Mouse (Mus musculus): ENCODE measurements around the gene Lmln. TPM values are rescaled to one million over a fixed set of nuclear protein-coding genes. Genes with fewer than 3 reads are reported as not detected.

Lmln gene
- total and polyA plus RNA-seq, 3 experiments = 1.5 to 3.2 (median 2.6) TPM

GRCm38 (mm10) chr16:33074967-33075366 is 12.6 kb downstream of the Lmln start:
- in situ Hi-C loops (cut with MboI; ENCODE audit: low pct_ligation_motif_present, low pct_unique_long_range_greater_than_20kb, low sequenced_read_pairs) = no loop called here
- Histone ChIP-seq H3K9me3 (replicated peaks; ENCODE audit: low read length) (no peaks in the 10 kb centered on the region), H3K27me3 (replicated peaks) (no peaks in the 10 kb centered on the region), H3K4me2 (ENCODE audit: insufficient read depth, low read depth, poor library complexity, severe bottlenecking) (no peak overlapping the region), H3K36me3 (replicated peaks in 1 of 2; ENCODE audit: control insufficient read depth in 1 of 2, insufficient read depth in 1 of 2, low read length in 1 of 2) (peaks cover 3 to 6% of the 10 kb centered on the region in 2 experiments), H3K79me2 (replicated peaks; ENCODE audit: control insufficient read depth, extremely low read depth, insufficient read depth, poor library complexity, severe bottlenecking) (no peaks in the 10 kb centered on the region), H3K27ac (ENCODE audit: insufficient read depth, low read depth) (no peak overlapping the region), H3K4me1 (ENCODE audit: control insufficient read depth in 1 of 2, insufficient read depth in 2 of 2) (peaks cover 12 to 52% of the 10 kb centered on the region in 2 experiments), H3K4me3 (replicated peaks in 1 of 3; ENCODE audit: low read depth in 2 of 3, low read length in 2 of 3, poor library complexity in 1 of 3) (no peak overlapping the region), H3K9ac (ENCODE audit: insufficient read depth, low read depth) (no peak overlapping the region)
- no peak for DNase-seq (ENCODE audit: extremely low read depth)
- dilution Hi-C loops (cut with MboI; ENCODE audit: extremely low pct_ligation_motif_present, extremely low pct_unique_long_range_greater_than_20kb, low sequenced_read_pairs) = no loop called here
- peak; percentile 42 for TF ChIP-seq BHLHE40 (IDR thresholded peaks at IDR 0.05; ENCODE audit: low read depth, low read length)
- no peak for TF ChIP-seq MAX (IDR thresholded peaks at IDR 0.05; ENCODE audit: low read length)

DNA sequence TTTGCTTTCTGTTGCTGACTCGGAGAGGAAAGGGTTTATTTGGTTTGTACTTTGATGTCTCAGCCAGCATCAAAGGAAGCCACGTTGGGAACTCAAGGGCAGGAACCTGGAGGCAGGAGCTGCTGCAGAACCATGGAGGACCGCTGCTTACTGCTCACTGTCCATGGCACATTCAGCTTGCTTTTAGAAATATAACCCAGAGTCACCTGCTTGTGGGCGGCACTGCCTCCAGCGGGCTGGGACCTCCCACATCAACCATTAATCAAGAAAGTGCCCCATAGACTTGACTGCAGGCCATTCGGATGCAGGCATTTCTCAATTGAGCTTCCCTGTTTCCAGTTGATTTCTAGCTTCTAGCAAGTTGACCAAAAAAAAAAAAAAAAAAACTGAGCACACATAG is 13.8 kb downstream of the Lmln start:
- Histone ChIP-seq H3K27me3 (replicated peaks) (no peaks in the 10 kb centered on the region), H3K4me1 (ENCODE audit: control insufficient read depth in 1 of 2, insufficient read depth in 2 of 2) (peaks cover 12 to 52% of the 10 kb centered on the region in 2 experiments), H3K36me3 (replicated peaks in 1 of 2; ENCODE audit: control insufficient read depth in 1 of 2, insufficient read depth in 1 of 2, low read length in 1 of 2) (peaks cover 3 to 4% of the 10 kb centered on the region in 2 experiments), H3K79me2 (replicated peaks; ENCODE audit: control insufficient read depth, extremely low read depth, insufficient read depth, poor library complexity, severe bottlenecking) (no peaks in the 10 kb centered on the region), H3K9me3 (replicated peaks; ENCODE audit: low read length) (no peaks in the 10 kb centered on the region), H3K27ac (ENCODE audit: insufficient read depth, low read depth) (no peak overlapping the region), H3K9ac (ENCODE audit: insufficient read depth, low read depth) (no peak overlapping the region), H3K4me3 (replicated peaks in 1 of 3; ENCODE audit: low read depth in 2 of 3, low read length in 2 of 3, poor library complexity in 1 of 3) (no peak overlapping the region), H3K4me2 (ENCODE audit: insufficient read depth, low read depth, poor library complexity, severe bottlenecking) (no peak overlapping the region)
- TF ChIP-seq USF2 (conservative IDR thresholded peaks at IDR 0.05; ENCODE audit: low read depth, low read length) (no peak), ZKSCAN1 (IDR thresholded peaks at IDR 0.05; ENCODE audit: borderline replicate concordance, low read depth, low read length) (no peak), MAFK (IDR thresholded peaks at IDR 0.05; ENCODE audit: insufficient replicate concordance, low read length) (no peak), USF1 (IDR thresholded peaks at IDR 0.05; ENCODE audit: low read depth, low read length) (no peak), CTCF (conservative IDR thresholded peaks at IDR 0.05 in 1 of 2, IDR thresholded peaks at IDR 0.05 in 1 of 2; ENCODE audit: low read depth in 2 of 2, low read length in 2 of 2) (no peak), UBTF (IDR thresholded peaks at IDR 0.05; ENCODE audit: low read depth, low read length) (no peak), ZMIZ1 (IDR thresholded peaks at IDR 0.05; ENCODE audit: low read depth, low read length) (no peak), BHLHE40 (IDR thresholded peaks at IDR 0.05; ENCODE audit: low read depth, low read length) (no peak), CHD2 (IDR thresholded peaks at IDR 0.05; ENCODE audit: low read length) (no peak), MXI1 (IDR thresholded peaks at IDR 0.05; ENCODE audit: low read depth, low read length) (no peak), ZNF384 (IDR thresholded peaks at IDR 0.05; ENCODE audit: low read depth, low read length) (no peak), POLR2AphosphoS2 (IDR thresholded peaks at IDR 0.05; ENCODE audit: low read depth, low read length) (no peak), E2F4 (IDR thresholded peaks at IDR 0.05; ENCODE audit: insufficient replicate concordance, low read depth, low read length) (no peak), SIN3A (IDR thresholded peaks at IDR 0.05; ENCODE audit: low read length) (no peak), EP300 (IDR thresholded peaks at IDR 0.05; ENCODE audit: low read length) (no peak), ELF1 (IDR thresholded peaks at IDR 0.05; ENCODE audit: low read depth, low read length) (no peak), RCOR1 (conservative IDR thresholded peaks at IDR 0.05; ENCODE audit: low read depth, low read length) (no peak)
- in situ Hi-C loops (cut with MboI; ENCODE audit: low pct_ligation_motif_present, low pct_unique_long_range_greater_than_20kb, low sequenced_read_pairs) (no loop called here), dilution Hi-C loops (cut with MboI; ENCODE audit: extremely low pct_ligation_motif_present, extremely low pct_unique_long_range_greater_than_20kb, low sequenced_read_pairs) (no loop called here)
- no peak for DNase-seq (ENCODE audit: extremely low read depth)
